Mouse (Mus musculus) liver, adult 2 months (tissue): ENCODE results near the gene Rap1gap.

ENCODE experiments used
- CTCF ChIP-seq: fragments of 200-500 bp; IDR thresholded peaks from 2 replicates; pipeline ENCODE4 v1.5.1; 2011; ENCODE audit warnings: low read depth, low read length, control low read depth
- POLR2A ChIP-seq: fragments of 200-500 bp; IDR thresholded peaks from 2 replicates; pipeline ENCODE4 v1.6.1; 2011; ENCODE audit warnings: low read length, control low read depth; ENCODE audit not compliant: insufficient read depth; ENCODE audit errors: extremely low read depth

- TF ChIP-seq POLR2A (no peak), CTCF (no peak)
Measured at GRCm38 (mm10) chr4:137636597-137636996, 27.9 kb upstream of the Rap1gap start.
